Mouse (Mus musculus): Measurements from ENCODE around the gene Siglecg.

- TF ChIP-seq CTCF (IDR thresholded peaks at IDR 0.05) (no peak), EP300 (IDR thresholded peaks at IDR 0.05) (no peak)
These were observed 30.6 kb downstream of the Siglecg start for GRCm38 (mm10) chr7:43438611-43439010.

Measured in lung, postnatal 0 days (tissue).